Mouse (Mus musculus): ENCODE data around the gene Pctp. TPM values are rescaled to one million over a fixed set of nuclear protein-coding genes. Genes with fewer than 3 reads are reported as not detected.

Pctp gene
- polyA plus RNA-seq, 1 experiment from 2014 or later: 6.2 TPM

- ATAC-seq (replicated peaks; ENCODE audit: insufficient number of reproducible peaks, low FRiP score, low TSS enrichment, low read depth) (no peak), DNase-seq (ENCODE audit: low spot score) (no peak)
- 80% methylated on average over 11 of the region's 11 CpGs for WGBS
Measured at GRCm38 (mm10) chr11:89978914-89979818, 23.5 kb downstream of the Pctp start.

GRCm38 (mm10) chr11:89978353-89978831 is 24.3 kb downstream of the Pctp start:
- no peaks in the 10 kb centered on the region for H3K9me3 ChIP-seq (replicated peaks; ENCODE audit: control insufficient read depth, low read length)
- WGBS: 28% methylated on average over 11 of the region's 11 CpGs
- H3K4me1 ChIP-seq (ENCODE audit: control insufficient read depth, insufficient read depth, low read length): no peaks in the 10 kb centered on the region; the same call in 1 of the 2 replicates
- no peaks in the 10 kb centered on the region for H3K27me3 ChIP-seq (ENCODE audit: control insufficient read depth, insufficient read depth, low read length)
- ATAC-seq (replicated peaks; ENCODE audit: insufficient number of reproducible peaks, low FRiP score, low TSS enrichment, low read depth): no peak; the same call in 1 of the 2 replicates
- no peak overlapping the region for H3K27ac ChIP-seq (replicated peaks; ENCODE audit: low read depth, low read length)
- no peak overlapping the region for H3K4me3 ChIP-seq (ENCODE audit: low read depth, low read length)
- DNase-seq (ENCODE audit: low spot score): no peak
- H3K9ac ChIP-seq (replicated peaks; ENCODE audit: low read length): no peak overlapping the region
- H3K4me2 ChIP-seq (ENCODE audit: low read depth, low read length): no peak overlapping the region
- no peaks in the 10 kb centered on the region for H3K36me3 ChIP-seq (replicated peaks; ENCODE audit: control insufficient read depth, insufficient read depth, low read depth, low read length)

More at GRCm38 (mm10) chr11:89978914-89979818, 23.5 kb downstream of the Pctp start:
- no peak overlapping the region for H3K4me3 ChIP-seq (ENCODE audit: low read depth, low read length)
- no peaks in the 10 kb centered on the region for H3K36me3 ChIP-seq (replicated peaks; ENCODE audit: control insufficient read depth, insufficient read depth, low read depth, low read length)
- H3K9ac ChIP-seq (replicated peaks; ENCODE audit: low read length): no peak overlapping the region
- H3K4me2 ChIP-seq (ENCODE audit: low read depth, low read length): no peak overlapping the region
- H3K27me3 ChIP-seq (ENCODE audit: control insufficient read depth, insufficient read depth, low read length): no peaks in the 10 kb centered on the region
- H3K27ac ChIP-seq (replicated peaks; ENCODE audit: low read depth, low read length): no peak overlapping the region
- H3K4me1 ChIP-seq (ENCODE audit: control insufficient read depth, insufficient read depth, low read length): no peaks in the 10 kb centered on the region; the same call in 1 of the 2 replicates
- no peaks in the 10 kb centered on the region for H3K9me3 ChIP-seq (replicated peaks; ENCODE audit: control insufficient read depth, low read length)

- Histone ChIP-seq H3K36me3 (replicated peaks; ENCODE audit: control insufficient read depth, insufficient read depth, low read depth, low read length) (no peaks in the 10 kb centered on the region), H3K27me3 (ENCODE audit: control insufficient read depth, insufficient read depth, low read length) (no peaks in the 10 kb centered on the region), H3K4me3 (ENCODE audit: low read depth, low read length) (no peak overlapping the region), H3K9me3 (replicated peaks; ENCODE audit: control insufficient read depth, low read length) (no peaks in the 10 kb centered on the region), H3K4me2 (ENCODE audit: low read depth, low read length) (no peak overlapping the region), H3K9ac (replicated peaks; ENCODE audit: low read length) (no peak overlapping the region), H3K27ac (replicated peaks; ENCODE audit: low read depth, low read length) (no peak overlapping the region), H3K4me1 (ENCODE audit: control insufficient read depth, insufficient read depth, low read length) (no peaks in the 10 kb centered on the region; the same call in 1 of the 2 replicates)
- 40% methylated on average over 7 of the region's 7 CpGs for WGBS
- DNase-seq (ENCODE audit: low spot score) (no peak), ATAC-seq (replicated peaks; ENCODE audit: insufficient number of reproducible peaks, low FRiP score, low TSS enrichment, low read depth) (no peak)
Measured at GRCm38 (mm10) chr11:89977746-89978352, 24.8 kb downstream of the Pctp start.

GRCm38 (mm10) chr11:89976361-89976760 is 26.3 kb downstream of the Pctp start:
- Histone ChIP-seq H3K36me3 (replicated peaks; ENCODE audit: control insufficient read depth, insufficient read depth, low read depth, low read length) (no peaks in the 10 kb centered on the region), H3K27ac (replicated peaks; ENCODE audit: low read depth, low read length) (no peak overlapping the region), H3K4me1 (ENCODE audit: control insufficient read depth, insufficient read depth, low read length) (no peaks in the 10 kb centered on the region; the same call in 1 of the 2 replicates), H3K27me3 (ENCODE audit: control insufficient read depth, insufficient read depth, low read length) (no peaks in the 10 kb centered on the region), H3K4me2 (ENCODE audit: low read depth, low read length) (no peak overlapping the region), H3K9ac (replicated peaks; ENCODE audit: low read length) (no peak overlapping the region), H3K4me3 (ENCODE audit: low read depth, low read length) (no peak overlapping the region), H3K9me3 (replicated peaks; ENCODE audit: control insufficient read depth, low read length) (no peaks in the 10 kb centered on the region)
- WGBS: 88% methylated on average over 5 of the region's 5 CpGs
- ATAC-seq (replicated peaks; ENCODE audit: insufficient number of reproducible peaks, low FRiP score, low TSS enrichment, low read depth) (no peak), DNase-seq (ENCODE audit: low spot score) (no peak)

- H3K27ac ChIP-seq (replicated peaks; ENCODE audit: low read depth, low read length): no peak overlapping the region
- H3K27me3 ChIP-seq (ENCODE audit: control insufficient read depth, insufficient read depth, low read length): no peaks in the 10 kb centered on the region
- no peak overlapping the region for H3K9ac ChIP-seq (replicated peaks; ENCODE audit: low read length)
- 45% methylated on average over 3 of the region's 3 CpGs for WGBS
- H3K4me1 ChIP-seq (ENCODE audit: control insufficient read depth, insufficient read depth, low read length): no peaks in the 10 kb centered on the region
- DNase-seq (ENCODE audit: low spot score) (no peak), ATAC-seq (replicated peaks; ENCODE audit: insufficient number of reproducible peaks, low FRiP score, low TSS enrichment, low read depth) (no peak)
- no peaks in the 10 kb centered on the region for H3K36me3 ChIP-seq (replicated peaks; ENCODE audit: control insufficient read depth, insufficient read depth, low read depth, low read length)
- no peak overlapping the region for H3K4me3 ChIP-seq (ENCODE audit: low read depth, low read length)
- no peak overlapping the region for H3K4me2 ChIP-seq (ENCODE audit: low read depth, low read length)
- no peaks in the 10 kb centered on the region for H3K9me3 ChIP-seq (replicated peaks; ENCODE audit: control insufficient read depth, low read length)
Measured at GRCm38 (mm10) chr11:89971296-89971695, 31.4 kb downstream of the Pctp start.

- no peak overlapping the region for H3K9ac ChIP-seq (replicated peaks; ENCODE audit: low read length)
- no peaks in the 10 kb centered on the region for H3K9me3 ChIP-seq (replicated peaks; ENCODE audit: control insufficient read depth, low read length)
- H3K4me3 ChIP-seq (ENCODE audit: low read depth, low read length): no peak overlapping the region
- no peak overlapping the region for H3K27ac ChIP-seq (replicated peaks; ENCODE audit: low read depth, low read length)
- DNase-seq (ENCODE audit: low spot score): no peak
- H3K36me3 ChIP-seq (replicated peaks; ENCODE audit: control insufficient read depth, insufficient read depth, low read depth, low read length): no peaks in the 10 kb centered on the region
- no peak overlapping the region for H3K4me2 ChIP-seq (ENCODE audit: low read depth, low read length)
- 70% methylated on average over 4 of the region's 4 CpGs for WGBS
- ATAC-seq (replicated peaks; ENCODE audit: insufficient number of reproducible peaks, low FRiP score, low TSS enrichment, low read depth): no peak
- H3K27me3 ChIP-seq (ENCODE audit: control insufficient read depth, insufficient read depth, low read length): no peaks in the 10 kb centered on the region
- no peaks in the 10 kb centered on the region for H3K4me1 ChIP-seq (ENCODE audit: control insufficient read depth, insufficient read depth, low read length)
Measured at GRCm38 (mm10) chr11:89970726-89971125, 32.0 kb downstream of the Pctp start.

- H3K4me3 ChIP-seq (ENCODE audit: low read depth, low read length): no peak overlapping the region
- H3K27ac ChIP-seq (replicated peaks; ENCODE audit: low read depth, low read length): no peak overlapping the region
- ATAC-seq (replicated peaks; ENCODE audit: insufficient number of reproducible peaks, low FRiP score, low TSS enrichment, low read depth): no peak
- H3K36me3 ChIP-seq (replicated peaks; ENCODE audit: control insufficient read depth, insufficient read depth, low read depth, low read length): no peaks in the 10 kb centered on the region
- WGBS: 73% methylated on average over 4 of the region's 4 CpGs
- H3K9ac ChIP-seq (replicated peaks; ENCODE audit: low read length): no peak overlapping the region
- H3K9me3 ChIP-seq (replicated peaks; ENCODE audit: control insufficient read depth, low read length): no peaks in the 10 kb centered on the region
- no peak overlapping the region for H3K4me2 ChIP-seq (ENCODE audit: low read depth, low read length)
- no peaks in the 10 kb centered on the region for H3K27me3 ChIP-seq (ENCODE audit: control insufficient read depth, insufficient read depth, low read length)
- no peak for DNase-seq (ENCODE audit: low spot score)
- no peaks in the 10 kb centered on the region for H3K4me1 ChIP-seq (ENCODE audit: control insufficient read depth, insufficient read depth, low read length)
Measured at GRCm38 (mm10) chr11:89969131-89969530, 33.6 kb downstream of the Pctp start.

All from embryonic facial prominence, embryonic 11.5 days (tissue).